Mouse (Mus musculus) granulocyte monocyte progenitor cell, adult 5-6 weeks (primary cell): Measurements from ENCODE around the gene Cd244a. TPM values are rescaled to one million over a fixed set of nuclear protein-coding genes. Genes with fewer than 3 reads are reported as not detected.
A peak's percentile ranks its signal among the peaks of the same experiment; 100 is the strongest.

Source experiments
- ATAC-seq: replicated peaks from 2 replicates; pipeline ENCODE4 v1.8.0; 2016; ENCODE audit warnings: mild to moderate bottlenecking, moderate TSS enrichment, inconsistent platforms; ENCODE audit not compliant: poor library complexity, severe bottlenecking
- total RNA-seq, 2 experiments: library from RNA; stranded (forward) in 1 of 2; stranded (reverse) in 1 of 2; fragments of 200-712, 200-1000 nt in 1 of 2; fragments of >200 nt in 1 of 2; fragmentation: Nextera tagmentation in 1 of 2; gene quantifications; 2 replicates each; pipeline ENCODE4 v1.2.3; 2014 to 2017

The Cd244a gene
- total RNA-seq, 2 experiments from 2014 or later, result 5.5 to 5.6 TPM

DNA sequence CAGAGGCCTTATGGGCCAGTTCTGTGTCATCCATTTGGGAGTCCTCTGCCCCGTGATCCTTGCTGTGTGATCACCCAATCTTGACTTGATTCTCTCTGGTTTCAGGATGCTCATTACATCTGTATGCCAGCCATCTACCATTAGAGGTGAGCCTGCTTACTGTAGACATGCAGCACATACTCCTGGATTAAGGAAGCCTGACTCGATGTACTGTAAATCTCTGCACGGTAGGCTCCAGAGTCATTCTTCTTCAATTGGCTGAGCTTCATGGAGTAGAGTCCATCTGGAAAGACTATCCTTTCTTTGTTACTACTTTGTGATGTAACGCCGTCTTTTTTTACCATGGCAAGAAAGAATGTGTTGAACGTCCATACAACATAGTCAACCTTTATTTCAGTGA, 81.8 kb downstream of the Cd244a start:
- no peak for ATAC-seq

DNA sequence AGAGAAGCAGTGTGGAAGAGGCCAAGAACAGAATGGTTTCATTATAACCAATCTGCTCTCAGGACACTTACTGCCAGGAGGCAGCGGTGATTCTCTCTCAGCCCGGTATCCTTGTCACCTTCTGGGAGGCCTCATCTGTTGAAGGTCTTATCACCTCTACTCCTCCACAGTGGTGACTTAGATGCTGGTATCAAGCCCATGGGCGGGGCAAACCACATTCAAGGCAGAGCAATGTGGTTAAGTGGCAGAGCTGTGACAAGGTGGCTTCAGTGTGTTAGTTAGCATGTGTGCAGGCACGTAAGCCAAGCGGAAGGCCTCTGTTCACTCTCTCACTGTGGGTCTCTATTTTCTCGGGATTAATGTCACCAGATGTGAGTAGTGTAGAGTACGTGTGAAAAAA, 84.6 kb downstream of the Cd244a start:
- ATAC-seq, result 0 out of 2 replicates have a peak, but pooled peaks have one; percentile 15

DNA sequence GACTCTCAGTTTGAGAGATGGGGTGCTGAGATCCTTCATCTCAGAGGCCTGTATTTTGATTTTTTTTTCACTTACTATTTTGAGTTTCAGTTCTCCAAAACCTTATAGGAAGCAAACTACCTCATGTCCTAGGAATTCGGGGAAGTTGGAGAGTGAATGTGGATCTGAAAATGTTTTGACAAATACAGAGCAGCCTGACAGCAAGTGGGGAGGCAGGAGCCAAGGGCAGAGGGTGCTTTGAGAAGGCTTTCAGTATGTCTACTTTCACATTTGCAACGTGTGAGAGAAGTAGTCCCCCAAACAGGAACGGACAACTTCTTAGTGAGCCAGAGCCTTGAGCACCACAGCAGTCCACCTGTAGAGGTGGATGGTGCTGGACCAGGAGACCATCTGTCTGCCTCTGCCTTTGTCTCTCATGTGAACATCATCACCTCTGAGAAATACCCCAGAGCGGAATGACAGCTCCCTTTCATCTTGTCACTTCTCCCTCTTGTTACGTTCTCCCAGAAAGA, 87.5 kb downstream of the Cd244a start:
- ATAC-seq, result peak; percentile 87

DNA sequence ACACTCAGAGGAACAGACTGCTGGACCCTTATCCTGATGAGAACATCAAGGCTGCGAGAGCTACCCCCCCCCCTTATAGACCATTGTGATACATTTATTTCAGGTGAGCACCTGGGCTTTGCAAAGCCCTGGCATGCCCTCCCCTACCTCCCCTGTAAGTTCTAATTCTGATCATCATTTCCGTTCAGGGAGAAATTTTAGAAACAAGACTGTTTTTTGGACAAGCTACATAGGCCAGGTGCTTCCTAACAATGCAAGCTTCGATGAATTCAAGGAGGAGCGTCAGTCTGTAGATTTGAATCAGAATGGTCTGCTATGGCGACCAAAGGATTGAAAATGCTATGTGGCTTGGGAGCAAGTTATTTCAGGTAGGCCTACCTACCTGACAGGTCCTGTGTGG, 88.7 kb downstream of the Cd244a start:
- ATAC-seq, result no peak

DNA sequence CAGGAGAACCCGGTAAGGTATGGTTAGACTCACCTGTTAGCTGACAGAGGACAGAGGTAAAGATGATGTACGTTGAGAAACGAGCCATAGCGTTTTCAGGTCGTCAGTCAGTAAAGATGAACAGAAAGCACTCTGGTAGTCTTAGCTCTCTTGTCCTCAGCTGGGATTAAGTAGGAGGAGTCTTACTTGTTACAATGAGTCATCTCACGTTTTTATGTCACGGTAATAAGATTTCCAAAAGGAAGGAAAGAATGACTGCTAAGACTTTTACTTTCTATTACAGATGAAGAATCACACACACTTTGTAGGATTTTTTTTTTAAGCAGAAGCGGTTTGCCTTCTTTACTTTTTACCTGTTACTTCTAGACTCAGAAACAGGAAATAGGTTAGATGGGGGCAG, 89.8 kb downstream of the Cd244a start:
- ATAC-seq, result 0 out of 2 replicates have a peak, but pooled peaks have one; percentile 18

DNA sequence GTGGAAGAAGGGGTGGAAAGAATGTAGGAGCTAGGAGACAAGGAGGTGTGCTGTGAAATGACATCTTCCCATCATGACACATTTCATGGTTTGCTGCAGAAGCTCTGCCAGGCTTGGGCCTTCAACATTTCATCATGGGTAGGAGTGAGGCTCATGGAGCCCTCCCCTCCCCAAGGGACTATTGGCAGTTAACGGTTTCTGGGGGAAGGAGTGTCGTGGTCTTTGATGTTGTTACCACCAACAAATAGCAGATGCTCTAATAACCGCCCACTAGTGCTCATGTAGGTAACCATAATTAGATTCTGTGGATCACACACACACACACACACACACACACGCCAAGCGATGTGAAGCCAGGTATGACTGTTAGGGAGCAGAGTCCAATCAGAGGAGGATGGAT, 93.7 kb downstream of the Cd244a start, which contains the start of gene Slamf7:
Slamf7 (minus strand) TSS at position 302 of the 400 bp plus-strand sequence.
- ATAC-seq, result no peak

DNA sequence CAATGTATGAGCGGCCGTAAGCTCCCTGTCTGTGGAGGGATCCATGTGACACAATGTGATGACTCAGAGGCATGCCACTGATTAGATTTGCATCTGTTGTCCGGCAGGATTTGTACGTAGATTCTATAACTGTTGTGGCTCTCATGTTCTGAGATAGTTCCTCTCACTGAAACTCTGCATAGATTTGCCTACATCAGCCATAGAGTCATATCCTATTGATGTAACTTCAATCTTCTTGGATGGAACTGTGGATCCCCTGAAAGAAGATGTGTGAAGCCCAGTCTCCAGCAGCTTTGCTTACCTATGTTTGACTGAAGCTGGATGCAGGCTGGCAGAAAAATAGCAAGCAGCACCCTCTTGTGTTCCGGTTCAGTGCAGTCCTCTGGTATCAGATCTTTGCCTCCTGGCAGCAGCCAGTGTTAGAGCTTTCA, 99.6 kb downstream of the Cd244a start:
- ATAC-seq, result peak; percentile 23; the same call in 1 of the 2 replicates

Other genes with a start within 250 kb of the Cd244a start
- gene Dedd, start 230.0 kb upstream of the Cd244a start, total RNA-seq (2014; fragmentation: Nextera tagmentation), result 16.4 and 17.1 TPM in 2 replicates
- gene Dedd, start 230.0 kb upstream of the Cd244a start, total RNA-seq (2017), result 12.9 and 16.8 TPM in 2 replicates
- 28.1 and 30.3 TPM in 2 replicates for gene Nit1, start 213.5 kb upstream of the Cd244a start, total RNA-seq (2014; fragmentation: Nextera tagmentation)
- 24.6 and 33.8 TPM in 2 replicates for gene Nit1, start 213.5 kb upstream of the Cd244a start, total RNA-seq (2017)
- gene Pfdn2, start 213.5 kb upstream of the Cd244a start, total RNA-seq (2014; fragmentation: Nextera tagmentation), result 35.6 and 62.6 TPM in 2 replicates
- gene Pfdn2, start 213.5 kb upstream of the Cd244a start, total RNA-seq (2017), result 15.2 and 28.0 TPM in 2 replicates
- gene Klhdc9, start 198.4 kb upstream of the Cd244a start, total RNA-seq (2014; fragmentation: Nextera tagmentation), result not detected in 2 replicates
- 0.52 and 0.77 TPM in 2 replicates for gene Klhdc9, start 198.4 kb upstream of the Cd244a start, total RNA-seq (2017)
- gene Nectin4, start 189.1 kb upstream of the Cd244a start, total RNA-seq (2014; fragmentation: Nextera tagmentation), result 1.5 and 2.4 TPM in 2 replicates
- gene Nectin4, start 189.1 kb upstream of the Cd244a start, total RNA-seq (2017), result 0.99 and 1.6 TPM in 2 replicates
- gene Arhgap30, start 170.2 kb upstream of the Cd244a start, total RNA-seq (2014; fragmentation: Nextera tagmentation), result 47.2 and 53.5 TPM in 2 replicates
- 63.0 and 67.1 TPM in 2 replicates for gene Arhgap30, start 170.2 kb upstream of the Cd244a start, total RNA-seq (2017)
- gene Usf1, start 147.9 kb upstream of the Cd244a start, total RNA-seq (2014; fragmentation: Nextera tagmentation), result 51.3 and 64.2 TPM in 2 replicates
- 71.0 and 71.5 TPM in 2 replicates for gene Usf1, start 147.9 kb upstream of the Cd244a start, total RNA-seq (2017)
- gene Tstd1, start 140.3 kb upstream of the Cd244a start, total RNA-seq (2014; fragmentation: Nextera tagmentation), result 10.1 and 14.9 TPM in 2 replicates
- 3.7 TPM in 1 of 2 replicates, not detected in the other for gene Tstd1, start 140.3 kb upstream of the Cd244a start, total RNA-seq (2017)
- not detected in 2 replicates for gene F11r, start 121.7 kb upstream of the Cd244a start, total RNA-seq (2014; fragmentation: Nextera tagmentation)
- gene F11r, start 121.7 kb upstream of the Cd244a start, total RNA-seq (2017), result 5.8 TPM in 1 of 2 replicates, not detected in the other
- gene Alyref2, start 55.7 kb upstream of the Cd244a start, total RNA-seq (2014; fragmentation: Nextera tagmentation), result 3.2 and 4.7 TPM in 2 replicates
- 6.4 and 13.2 TPM in 2 replicates for gene Alyref2, start 55.7 kb upstream of the Cd244a start, total RNA-seq (2017)
- not detected in 2 replicates for gene Itln1, start 23.9 kb upstream of the Cd244a start, total RNA-seq (2014; fragmentation: Nextera tagmentation)
- gene Itln1, start 23.9 kb upstream of the Cd244a start, total RNA-seq (2017), result not detected in 2 replicates
- 19.8 and 22.0 TPM in 2 replicates for gene Ly9, start 48.2 kb downstream of the Cd244a start, total RNA-seq (2014; fragmentation: Nextera tagmentation)
- 22.3 and 29.9 TPM in 2 replicates for gene Ly9, start 48.2 kb downstream of the Cd244a start, total RNA-seq (2017)
- gene Slamf7, start 93.8 kb downstream of the Cd244a start, total RNA-seq (2014; fragmentation: Nextera tagmentation), result 0.64 TPM in 1 of 2 replicates, not detected in the other
- 0.69 TPM in 1 of 2 replicates, not detected in the other for gene Slamf7, start 93.8 kb downstream of the Cd244a start, total RNA-seq (2017)
- gene Cd48, start 122.8 kb downstream of the Cd244a start, total RNA-seq (2014; fragmentation: Nextera tagmentation), result 167 and 179 TPM in 2 replicates
- 138 and 170 TPM in 2 replicates for gene Cd48, start 122.8 kb downstream of the Cd244a start, total RNA-seq (2017)
- gene Slamf1, start 207.9 kb downstream of the Cd244a start, total RNA-seq (2014; fragmentation: Nextera tagmentation), result not detected in 2 replicates
- 0.04 TPM in 1 of 2 replicates, not detected in the other for gene Slamf1, start 207.9 kb downstream of the Cd244a start, total RNA-seq (2017)